Mouse (Mus musculus) Muller cell, postnatal 12 days (primary cell): ENCODE measurements around the gene Acvr1.

Experiments used
- DNase-seq: peaks from one replicate; pipeline ENCODE4 v3.0.0-alpha.2; 2015; ENCODE audit errors: inconsistent ontology term

Gene Acvr1

GRCm38 (mm10) chr2:58479536-58479935 lies 87.4 kb downstream of the Acvr1 start:
- no peak for DNase-seq

DNA sequence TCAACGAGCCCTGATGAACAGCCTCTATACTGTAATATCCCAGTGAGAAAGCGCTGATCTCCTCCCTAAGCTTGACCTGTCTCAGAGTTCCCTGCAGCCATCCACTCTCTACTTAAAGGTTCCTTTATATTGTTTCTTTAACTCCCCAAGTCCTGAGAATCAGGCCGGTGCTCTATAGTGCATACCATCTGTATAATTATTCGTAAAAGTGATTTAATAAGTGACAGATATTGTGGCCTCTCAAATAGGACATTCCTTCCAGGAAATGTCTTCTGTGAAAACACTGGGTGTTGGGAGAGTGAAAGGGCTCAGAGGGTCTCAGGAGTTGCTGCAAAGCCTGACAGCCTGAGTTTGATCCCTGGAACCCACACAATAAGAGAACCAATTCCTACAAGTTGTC lies 88.8 kb downstream of the Acvr1 start:
- DNase-seq = no peak

DNA sequence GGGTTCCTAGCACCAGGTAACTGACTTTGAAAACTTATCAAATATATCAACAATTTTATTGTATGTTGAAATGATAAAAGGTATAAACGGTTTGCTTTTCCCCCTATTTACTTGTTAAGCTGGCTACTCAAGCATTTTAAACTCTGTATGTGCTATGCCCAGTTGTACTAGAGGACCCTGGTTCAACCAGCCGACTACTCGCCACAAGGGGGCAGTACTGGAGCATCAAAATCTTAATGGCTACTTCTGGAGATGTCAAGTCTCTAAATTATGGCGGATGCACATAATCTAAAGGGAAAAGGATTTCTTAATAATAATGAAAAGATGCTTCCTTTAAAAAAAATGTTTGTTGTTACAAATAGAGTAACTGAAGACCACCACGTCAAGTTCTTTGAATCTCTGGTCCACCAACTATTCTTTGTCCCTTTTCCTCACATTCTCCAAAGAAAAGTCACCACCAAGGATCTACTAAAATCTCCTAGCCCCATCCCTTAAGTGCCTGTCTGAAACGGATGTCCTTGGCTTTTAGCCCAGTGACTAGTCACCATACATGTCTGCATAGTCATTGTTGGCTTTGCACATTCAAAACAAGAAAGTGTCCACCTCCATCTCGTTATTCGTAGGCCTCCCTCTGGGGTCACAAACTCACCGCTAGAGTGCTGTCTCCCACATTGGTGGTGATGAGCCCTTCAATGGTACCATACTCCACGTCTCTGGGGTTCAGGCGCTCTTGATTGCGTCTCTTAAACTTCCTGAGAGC lies 89.8 kb downstream of the Acvr1 start:
- peak; percentile 65 for DNase-seq

DNA sequence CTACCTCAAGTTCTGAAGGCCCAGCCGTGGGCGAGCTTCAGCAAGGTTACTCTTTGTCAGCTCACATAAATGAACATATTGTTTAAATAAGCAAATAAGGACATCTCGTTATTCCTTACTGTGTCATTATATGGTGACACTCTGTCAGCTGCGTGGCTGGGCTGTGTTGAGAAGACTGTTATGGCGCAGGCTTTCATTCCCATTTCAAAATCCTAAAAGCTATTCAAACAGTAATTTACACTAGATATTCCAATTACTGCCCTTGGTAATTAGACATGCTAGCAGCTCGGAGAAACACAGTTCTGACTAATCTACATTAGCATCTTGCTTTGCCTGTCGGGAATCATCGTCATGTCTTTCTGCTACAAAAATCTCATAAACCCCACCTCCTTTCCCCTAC lies 91.4 kb downstream of the Acvr1 start:
- DNase-seq = no peak

DNA sequence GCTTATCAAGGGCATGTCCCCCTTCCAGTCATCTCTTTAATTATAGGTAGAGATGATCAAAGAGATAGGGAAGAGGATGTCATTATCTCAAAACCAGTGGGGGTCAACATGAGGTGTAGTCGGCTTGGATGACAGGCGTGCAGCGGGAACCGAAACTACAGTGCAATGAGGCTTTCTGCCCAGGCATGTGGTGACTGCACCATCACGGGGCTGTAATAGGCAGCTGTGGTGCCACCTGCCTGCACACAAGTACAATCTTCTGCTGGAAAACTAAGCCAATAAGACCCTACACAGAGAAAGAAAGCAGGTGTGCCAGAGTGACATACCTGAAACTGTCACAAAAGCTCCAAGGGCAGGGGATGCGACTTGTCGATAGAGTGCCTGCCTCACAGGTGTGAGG lies 96.7 kb downstream of the Acvr1 start:
- DNase-seq = no peak

GRCm38 (mm10) chr2:58469816-58470215 lies 97.1 kb downstream of the Acvr1 start, which contains the start of gene Gm17409:
Gene Gm17409, plus strand, starts transcription at chr2:58470116.
- DNase-seq = no peak

GRCm38 (mm10) chr2:58458820-58459371 lies 108.1 kb downstream of the Acvr1 start:
- no peak for DNase-seq

GRCm38 (mm10) chr2:58457488-58457865 lies 109.5 kb downstream of the Acvr1 start:
- DNase-seq = no peak

- DNase-seq = no peak
Observed at GRCm38 (mm10) chr2:58456843-58457487, 110.0 kb downstream of the Acvr1 start.

DNA sequence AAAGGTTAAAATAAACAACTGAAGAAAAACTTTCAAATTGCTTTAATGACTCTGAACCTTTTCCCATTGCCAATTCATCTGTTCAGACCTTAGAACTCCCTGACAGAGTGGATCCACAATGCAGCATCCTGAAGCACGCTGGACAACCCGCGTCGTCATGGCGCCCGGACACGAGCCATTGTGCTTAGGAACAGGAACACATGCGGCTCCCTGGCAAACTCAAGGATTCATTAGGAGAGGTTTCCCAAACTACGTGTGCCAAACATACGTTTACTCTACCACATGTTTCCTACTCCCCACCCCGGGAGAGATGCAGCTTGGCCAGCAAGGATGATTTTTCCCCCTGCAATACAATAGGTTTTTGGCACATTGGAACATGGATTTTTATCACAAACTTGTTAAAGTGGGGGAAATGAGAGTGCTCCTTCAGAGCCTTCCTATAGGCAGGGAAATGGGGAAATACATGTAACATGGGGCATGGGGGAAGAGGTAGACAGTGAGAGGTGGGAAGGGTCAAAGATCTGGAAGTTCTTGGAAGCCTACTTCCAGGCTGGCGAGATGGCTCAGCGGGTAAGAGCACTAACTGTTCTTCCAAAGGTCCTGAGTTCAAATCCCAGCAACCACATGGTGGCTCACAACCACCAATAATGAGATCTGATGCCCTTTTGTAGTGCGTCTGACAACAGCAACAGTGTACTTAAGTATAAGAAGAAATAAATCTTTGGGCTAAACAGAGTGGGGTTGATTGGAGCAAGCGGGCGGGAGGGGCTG lies 112.7 kb downstream of the Acvr1 start:
- DNase-seq = no peak

GRCm38 (mm10) chr2:58447001-58447400 lies 120.0 kb downstream of the Acvr1 start:
- no peak for DNase-seq

- DNase-seq = no peak
Observed at GRCm38 (mm10) chr2:58443163-58443562, 123.8 kb downstream of the Acvr1 start.

DNA sequence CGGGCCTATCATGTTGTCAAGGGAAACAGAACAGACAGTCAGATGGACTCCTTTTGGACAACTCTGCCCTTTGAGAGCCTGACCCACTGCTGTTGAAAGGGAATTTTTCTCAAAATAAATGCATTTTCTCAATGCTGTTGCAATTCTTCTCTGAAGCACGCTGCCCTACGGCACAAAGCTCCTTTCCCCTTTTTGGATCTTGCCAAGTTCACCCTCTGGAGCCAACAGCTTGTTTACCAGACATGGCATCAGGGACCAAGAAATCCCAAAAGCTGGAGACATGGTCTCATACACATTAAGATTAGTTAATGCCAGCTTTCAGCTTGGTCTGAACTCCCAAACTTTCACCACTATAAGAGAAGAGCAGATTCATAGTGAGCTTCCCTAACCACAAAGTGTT lies 130.0 kb downstream of the Acvr1 start:
- no peak for DNase-seq

GRCm38 (mm10) chr2:58435507-58435906 lies 131.4 kb downstream of the Acvr1 start:
- no peak for DNase-seq

DNA sequence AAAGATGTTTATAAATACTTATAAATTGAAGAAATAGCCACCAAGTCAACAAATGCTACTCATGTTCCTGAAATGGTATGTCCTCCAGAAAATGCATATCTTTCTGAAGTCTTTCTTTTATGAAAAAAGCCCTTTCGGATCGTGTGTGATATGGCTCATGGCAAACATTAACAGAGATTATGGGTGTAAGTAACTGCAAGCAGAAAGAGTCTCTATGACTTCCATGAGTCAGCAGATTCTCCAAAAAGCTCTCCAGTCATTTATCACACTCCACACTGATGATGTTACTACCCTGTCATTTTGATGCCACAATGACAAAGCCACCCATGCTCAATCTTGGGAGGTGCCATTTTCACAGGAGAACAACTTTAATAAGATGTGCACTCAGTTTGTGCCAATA lies 132.5 kb downstream of the Acvr1 start:
- DNase-seq = no peak

DNA sequence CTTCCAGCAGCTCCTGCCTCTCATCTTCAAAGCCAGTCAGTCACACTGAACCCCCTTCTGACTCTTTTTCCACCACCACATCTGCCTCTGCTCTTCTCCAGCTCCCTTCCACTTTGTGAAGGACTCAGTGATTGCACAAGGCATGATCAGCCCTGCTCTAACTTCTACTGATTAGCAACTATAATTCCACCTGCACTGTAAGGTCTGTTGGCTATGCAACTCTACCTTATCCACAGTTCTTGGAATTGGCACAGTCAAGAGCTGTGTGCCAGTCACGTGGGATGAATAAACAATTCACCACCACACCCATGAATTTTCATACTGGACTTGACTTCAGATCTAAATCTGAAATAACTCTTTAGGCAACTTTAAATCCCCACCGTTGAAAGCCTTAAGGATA lies 133.6 kb downstream of the Acvr1 start:
- no peak for DNase-seq

- no peak for DNase-seq
Observed at GRCm38 (mm10) chr2:58432211-58432610, 134.7 kb downstream of the Acvr1 start.

DNA sequence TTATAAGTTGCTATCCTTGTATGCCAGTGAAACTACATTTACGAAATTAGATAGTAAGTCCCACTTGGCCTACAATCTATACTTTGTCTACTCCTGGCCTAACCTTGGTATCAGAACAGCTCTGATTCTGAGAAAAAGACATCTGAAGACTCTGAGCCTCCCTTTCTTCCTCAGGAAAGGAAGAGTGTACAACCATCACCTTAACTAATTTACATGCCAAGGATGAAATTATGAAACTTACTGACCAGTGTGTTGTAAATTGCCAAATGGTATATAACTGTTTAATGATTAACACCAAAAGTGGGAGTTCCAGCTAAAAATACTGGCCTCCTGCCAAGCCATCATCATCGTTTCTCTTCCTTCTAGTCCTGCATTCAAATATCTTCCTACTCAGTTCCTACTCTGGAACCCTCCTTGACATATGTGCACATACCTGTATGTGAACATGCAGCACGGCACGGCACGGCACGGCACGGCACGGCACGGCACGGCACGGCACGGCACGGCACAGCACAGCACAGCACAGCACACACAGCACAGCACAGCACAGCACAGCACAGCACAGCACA lies 141.4 kb downstream of the Acvr1 start:
- no peak for DNase-seq

DNA sequence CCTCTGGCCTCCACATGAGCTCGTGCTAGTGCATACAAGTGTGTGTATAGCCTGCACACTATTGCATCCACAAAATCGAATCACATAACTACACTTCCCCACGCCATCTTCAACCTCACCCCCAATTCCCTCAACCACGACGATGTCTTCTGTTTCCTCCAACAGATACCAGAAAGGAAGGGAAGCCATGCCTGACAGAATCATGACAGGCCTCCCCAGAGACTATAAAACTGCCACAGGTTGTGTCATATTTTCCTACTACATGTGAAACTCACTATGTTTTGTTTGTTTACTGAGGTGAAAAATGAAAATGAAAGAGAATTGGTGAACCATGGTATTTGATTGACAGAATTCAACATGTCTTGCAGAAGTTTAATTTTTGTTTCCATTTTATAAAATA lies 143.6 kb downstream of the Acvr1 start:
- DNase-seq = no peak

GRCm38 (mm10) chr2:58419571-58419970 lies 147.4 kb downstream of the Acvr1 start:
- DNase-seq = no peak

DNA sequence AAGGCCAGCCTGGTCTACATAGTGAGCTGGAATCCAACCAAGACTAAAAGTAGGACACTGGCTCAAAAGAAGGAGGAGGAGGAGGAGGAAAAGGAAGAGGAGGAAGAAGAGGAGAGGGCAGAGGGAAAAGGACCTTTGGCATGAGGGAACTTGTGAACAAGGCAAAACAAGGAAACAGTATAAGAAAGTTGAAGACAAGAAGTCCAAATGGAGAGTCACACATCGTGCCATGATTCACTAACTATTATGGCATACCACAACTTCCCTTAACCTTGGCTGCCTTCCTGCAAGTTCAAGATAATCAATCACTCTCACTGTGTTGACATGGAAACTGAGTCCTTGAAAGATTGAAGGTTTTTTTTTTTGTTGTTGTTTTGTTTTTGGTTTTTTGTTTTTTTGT lies 148.8 kb downstream of the Acvr1 start:
- DNase-seq = no peak

- DNase-seq = no peak
Observed at GRCm38 (mm10) chr2:58417684-58418083, 149.3 kb downstream of the Acvr1 start.
